Mouse (Mus musculus) E14TG2a.4 (cell line): Measurements from ENCODE around the gene Stim2.

Experiments
- CTCF ChIP-seq: conservative IDR thresholded peaks from 2 replicates; pipeline ENCODE4 v1.5.1; 2014; ENCODE audit warnings: low read length
- NANOG ChIP-seq: IDR thresholded peaks from 2 replicates; pipeline ENCODE4 v1.6.1; 2014; ENCODE audit warnings: borderline replicate concordance, low read length, mixed read lengths

GRCm38 (mm10) chr5:54019546-54019945 is 21.2 kb downstream of the Stim2 start:
- TF ChIP-seq CTCF (no peak), NANOG (no peak)
